Mouse (Mus musculus): Measurements from ENCODE around the gene Abl2. TPM values are rescaled to one million over a fixed set of nuclear protein-coding genes. Genes with fewer than 3 reads are reported as not detected.

Gene Abl2
- polyA plus RNA-seq, 1 experiment: 17.9 TPM

DNA sequence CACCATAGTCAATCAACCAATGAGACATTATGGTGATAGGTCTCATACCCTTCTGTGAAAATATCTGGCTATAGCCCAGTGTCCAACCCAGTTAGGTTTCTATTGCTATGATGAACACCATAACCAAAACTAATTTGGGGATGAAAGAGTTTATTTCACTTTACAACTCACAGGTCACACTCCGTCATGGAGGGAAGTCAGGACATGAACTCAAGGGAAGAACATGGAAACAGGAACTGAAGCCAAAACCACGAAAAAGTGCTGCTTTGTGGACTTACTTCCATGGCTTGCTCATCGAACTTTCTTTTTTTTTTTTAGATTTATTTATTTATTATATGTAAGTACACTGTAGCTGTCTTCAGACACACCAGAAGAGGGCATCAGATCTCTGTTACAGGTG, 25.1 kb upstream of the Abl2 start:
- Histone ChIP-seq H3K27me3 (ENCODE audit: control insufficient read depth, insufficient read depth, insufficient read length) (no peaks in the 10 kb centered on the region), H3K36me3 (ENCODE audit: control insufficient read depth, insufficient read depth) (no peaks in the 10 kb centered on the region), H3K4me3 (no peak overlapping the region), H3K4me2 (ENCODE audit: low read depth) (no peak overlapping the region), H3ac (ENCODE audit: control insufficient read depth, insufficient read length) (no peak overlapping the region), H3K79me2 (ENCODE audit: control insufficient read depth, insufficient read depth) (no peaks in the 10 kb centered on the region)
- TF ChIP-seq SRF (IDR thresholded peaks at IDR 0.05; ENCODE audit: control insufficient read depth, insufficient read length, low read depth) (no peak), POLR2A (IDR thresholded peaks at IDR 0.05; ENCODE audit: insufficient read length, low read depth) (no peak), REST (IDR thresholded peaks at IDR 0.05; ENCODE audit: insufficient read depth, insufficient read length) (no peak), POLR2AphosphoS2 (IDR thresholded peaks at IDR 0.05; ENCODE audit: insufficient read length, low read depth) (no peak), E2F4 (IDR thresholded peaks at IDR 0.05; ENCODE audit: insufficient read depth) (no peak), CEBPB (IDR thresholded peaks at IDR 0.05; ENCODE audit: insufficient read depth, poor library complexity, severe bottlenecking) (no peak)

DNA sequence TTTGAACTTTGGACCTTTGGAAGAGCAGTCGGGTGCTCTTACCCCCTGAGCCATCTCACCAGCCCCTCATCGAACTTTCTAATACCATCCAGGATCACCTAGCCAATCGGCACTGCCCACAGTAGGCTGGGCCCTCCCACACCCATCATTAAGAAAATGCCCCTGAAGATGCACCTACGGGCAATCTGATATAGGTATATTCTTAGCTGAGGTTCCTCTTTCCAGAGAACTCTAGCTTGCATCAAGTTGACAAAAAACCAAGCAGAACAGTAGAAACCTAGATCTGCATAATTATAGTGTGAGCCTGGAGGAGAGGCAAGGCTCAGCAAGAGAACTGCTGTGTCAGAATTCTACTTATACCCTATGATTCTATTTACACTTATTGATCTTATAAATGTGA, 24.7 kb upstream of the Abl2 start:
- Histone ChIP-seq H3K36me3 (ENCODE audit: control insufficient read depth, insufficient read depth) (no peaks in the 10 kb centered on the region), H3K27me3 (ENCODE audit: control insufficient read depth, insufficient read depth, insufficient read length) (no peaks in the 10 kb centered on the region), H3K4me2 (ENCODE audit: low read depth) (no peak overlapping the region), H3K79me2 (ENCODE audit: control insufficient read depth, insufficient read depth) (no peaks in the 10 kb centered on the region), H3ac (ENCODE audit: control insufficient read depth, insufficient read length) (no peak overlapping the region), H3K4me3 (no peak overlapping the region)
- no peak for TF ChIP-seq REST (IDR thresholded peaks at IDR 0.05; ENCODE audit: insufficient read depth, insufficient read length)
- no peak for TF ChIP-seq USF1 (IDR thresholded peaks at IDR 0.05; ENCODE audit: low read depth)
- TF ChIP-seq CEBPB (IDR thresholded peaks at IDR 0.05; ENCODE audit: insufficient read depth, poor library complexity, severe bottlenecking): no peak
- no peak for TF ChIP-seq TCF12 (IDR thresholded peaks at IDR 0.05; ENCODE audit: insufficient read depth, poor library complexity, severe bottlenecking)
- no peak for TF ChIP-seq POLR2AphosphoS2 (IDR thresholded peaks at IDR 0.05; ENCODE audit: insufficient read length, low read depth)
- TF ChIP-seq MAX (IDR thresholded peaks at IDR 0.05; ENCODE audit: low read depth): no peak
- TF ChIP-seq E2F4 (IDR thresholded peaks at IDR 0.05; ENCODE audit: insufficient read depth): no peak
- no peak for TF ChIP-seq POLR2A (IDR thresholded peaks at IDR 0.05; ENCODE audit: insufficient read length, low read depth)
- TF ChIP-seq TCF3 (IDR thresholded peaks at IDR 0.05; ENCODE audit: insufficient read length, low read depth): no peak
- no peak for TF ChIP-seq MYOG (IDR thresholded peaks at IDR 0.05; ENCODE audit: control insufficient read depth in 1 of 3, insufficient read depth in 1 of 3, insufficient read length in 2 of 3, low read depth in 2 of 3)
- TF ChIP-seq MYOD1 (IDR thresholded peaks at IDR 0.05; ENCODE audit: control insufficient read depth in 1 of 3, insufficient read length in 2 of 3, low read depth in 2 of 3): no peak
- TF ChIP-seq SRF (IDR thresholded peaks at IDR 0.05; ENCODE audit: control insufficient read depth, insufficient read length, low read depth): no peak

DNA sequence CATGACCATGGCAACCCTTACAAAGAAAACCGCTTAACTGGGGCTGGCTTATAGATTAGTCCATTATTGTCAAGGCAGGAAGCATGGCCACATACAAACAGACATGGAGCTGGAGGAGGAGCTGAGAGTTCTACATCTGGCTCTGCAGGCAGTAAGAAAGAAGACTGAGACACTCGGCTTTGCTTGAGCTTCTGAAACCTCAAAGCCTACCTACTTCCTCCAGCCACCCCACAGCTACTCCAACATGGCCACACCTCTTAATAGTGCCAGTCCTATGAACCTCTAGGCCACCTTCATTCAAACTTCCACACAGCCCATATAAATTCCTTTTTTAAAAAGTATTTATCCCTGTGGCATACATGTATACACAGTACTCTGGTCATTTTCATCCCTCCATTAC, 21.6 kb upstream of the Abl2 start:
- Histone ChIP-seq H3ac (ENCODE audit: control insufficient read depth, insufficient read length) (no peak overlapping the region), H3K79me2 (ENCODE audit: control insufficient read depth, insufficient read depth) (no peaks in the 10 kb centered on the region), H3K4me3 (no peak overlapping the region), H3K36me3 (ENCODE audit: control insufficient read depth, insufficient read depth) (no peaks in the 10 kb centered on the region), H3K4me2 (ENCODE audit: low read depth) (no peak overlapping the region), H3K27me3 (ENCODE audit: control insufficient read depth, insufficient read depth, insufficient read length) (no peaks in the 10 kb centered on the region)
- TF ChIP-seq TCF12 (IDR thresholded peaks at IDR 0.05; ENCODE audit: insufficient read depth, poor library complexity, severe bottlenecking): no peak
- TF ChIP-seq MYOD1 (IDR thresholded peaks at IDR 0.05; ENCODE audit: control insufficient read depth in 1 of 3, insufficient read length in 2 of 3, low read depth in 2 of 3): no peak
- TF ChIP-seq POLR2A (IDR thresholded peaks at IDR 0.05; ENCODE audit: insufficient read length, low read depth): no peak
- no peak for TF ChIP-seq SRF (IDR thresholded peaks at IDR 0.05; ENCODE audit: control insufficient read depth, insufficient read length, low read depth)
- TF ChIP-seq MYOG (IDR thresholded peaks at IDR 0.05; ENCODE audit: control insufficient read depth in 1 of 3, insufficient read depth in 1 of 3, insufficient read length in 2 of 3, low read depth in 2 of 3): no peak
- no peak for TF ChIP-seq REST (IDR thresholded peaks at IDR 0.05; ENCODE audit: insufficient read depth, insufficient read length)
- TF ChIP-seq CEBPB (IDR thresholded peaks at IDR 0.05; ENCODE audit: insufficient read depth, poor library complexity, severe bottlenecking): no peak
- TF ChIP-seq USF1 (IDR thresholded peaks at IDR 0.05; ENCODE audit: low read depth): no peak
- no peak for TF ChIP-seq TCF3 (IDR thresholded peaks at IDR 0.05; ENCODE audit: insufficient read length, low read depth)
- no peak for TF ChIP-seq POLR2AphosphoS2 (IDR thresholded peaks at IDR 0.05; ENCODE audit: insufficient read length, low read depth)
- no peak for TF ChIP-seq E2F4 (IDR thresholded peaks at IDR 0.05; ENCODE audit: insufficient read depth)
- no peak for TF ChIP-seq MAX (IDR thresholded peaks at IDR 0.05; ENCODE audit: low read depth)

GRCm38 (mm10) chr1:156537701-156538100, 20.9 kb upstream of the Abl2 start:
- TF ChIP-seq MAX (IDR thresholded peaks at IDR 0.05; ENCODE audit: low read depth) (no peak), TCF3 (IDR thresholded peaks at IDR 0.05; ENCODE audit: insufficient read length, low read depth) (no peak), SRF (IDR thresholded peaks at IDR 0.05; ENCODE audit: control insufficient read depth, insufficient read length, low read depth) (no peak), POLR2AphosphoS2 (IDR thresholded peaks at IDR 0.05; ENCODE audit: insufficient read length, low read depth) (no peak), CEBPB (IDR thresholded peaks at IDR 0.05; ENCODE audit: insufficient read depth, poor library complexity, severe bottlenecking) (no peak), POLR2A (IDR thresholded peaks at IDR 0.05; ENCODE audit: insufficient read length, low read depth) (no peak), TCF12 (IDR thresholded peaks at IDR 0.05; ENCODE audit: insufficient read depth, poor library complexity, severe bottlenecking) (no peak), MYOG (IDR thresholded peaks at IDR 0.05; ENCODE audit: control insufficient read depth in 1 of 3, insufficient read depth in 1 of 3, insufficient read length in 2 of 3, low read depth in 2 of 3) (no peak), USF1 (IDR thresholded peaks at IDR 0.05; ENCODE audit: low read depth) (no peak)
- no peak overlapping the region for H3ac ChIP-seq (ENCODE audit: control insufficient read depth, insufficient read length)
- no peak overlapping the region for H3K4me3 ChIP-seq
- H3K4me2 ChIP-seq (ENCODE audit: low read depth): no peak overlapping the region
- H3K36me3 ChIP-seq (ENCODE audit: control insufficient read depth, insufficient read depth): no peaks in the 10 kb centered on the region
- no peaks in the 10 kb centered on the region for H3K27me3 ChIP-seq (ENCODE audit: control insufficient read depth, insufficient read depth, insufficient read length)
- H3K79me2 ChIP-seq (ENCODE audit: control insufficient read depth, insufficient read depth): no peaks in the 10 kb centered on the region

GRCm38 (mm10) chr1:156538382-156538781, 20.2 kb upstream of the Abl2 start:
- TF ChIP-seq SRF (IDR thresholded peaks at IDR 0.05; ENCODE audit: control insufficient read depth, insufficient read length, low read depth): no peak
- no peak for TF ChIP-seq MYOD1 (IDR thresholded peaks at IDR 0.05; ENCODE audit: control insufficient read depth in 1 of 3, insufficient read length in 2 of 3, low read depth in 2 of 3)
- TF ChIP-seq TCF3 (IDR thresholded peaks at IDR 0.05; ENCODE audit: insufficient read length, low read depth): no peak
- TF ChIP-seq MAX (IDR thresholded peaks at IDR 0.05; ENCODE audit: low read depth): no peak
- no peak for TF ChIP-seq E2F4 (IDR thresholded peaks at IDR 0.05; ENCODE audit: insufficient read depth)
- TF ChIP-seq CEBPB (IDR thresholded peaks at IDR 0.05; ENCODE audit: insufficient read depth, poor library complexity, severe bottlenecking): no peak
- no peak for TF ChIP-seq POLR2AphosphoS2 (IDR thresholded peaks at IDR 0.05; ENCODE audit: insufficient read length, low read depth)
- Histone ChIP-seq H3K4me2 (ENCODE audit: low read depth) (no peak overlapping the region), H3ac (ENCODE audit: control insufficient read depth, insufficient read length) (no peak overlapping the region), H3K27me3 (ENCODE audit: control insufficient read depth, insufficient read depth, insufficient read length) (no peaks in the 10 kb centered on the region), H3K79me2 (ENCODE audit: control insufficient read depth, insufficient read depth) (no peaks in the 10 kb centered on the region), H3K4me3 (no peak overlapping the region), H3K36me3 (ENCODE audit: control insufficient read depth, insufficient read depth) (no peaks in the 10 kb centered on the region)
